Comparison of ENCODE assay signal across 8 mouse cellular contexts in genomic region chr15:86182646-86183045, GRCm38 (mm10). TPM values are rescaled to one million over a fixed set of nuclear protein-coding genes. Genes with fewer than 3 reads are reported as not detected.
DNase-seq lines count a peak whose midpoint lies in the region; ATAC-seq and TF ChIP-seq lines count a peak whose summit lies in the region.

No protein-coding gene starts in this region.

- 56% methylated on average over 13 of the region's 13 CpGs for WGBS in kidney, postnatal 0 days

- H3K36me3 ChIP-seq in kidney, postnatal 0 days (ENCODE audit: insufficient read depth, low read length), result no peaks in the 10 kb centered on the region

- DNase-seq in gastrocnemius, adult 2 months, result peak; percentile 75
- DNase-seq in gastrocnemius, adult 8-10 months (ENCODE audit: low spot score in 2 of 2), result no peak
- peak; percentile 61 for DNase-seq in CD8-positive naive resting alpha-beta T cell, adult 2 months (ENCODE audit: low read depth in 2 of 2, low spot score in 2 of 2)
- DNase-seq in heart, adult 18-20 months, result peak; percentile 87 to 90
- no peak for DNase-seq in kidney, postnatal 0 days (ENCODE audit: low spot score)
- DNase-seq in thymus, postnatal 14 days, result peak; percentile 87
- no peak for DNase-seq in urinary bladder, postnatal 14 days (ENCODE audit: low spot score)

- H3K27me3 ChIP-seq in kidney, postnatal 0 days (ENCODE audit: insufficient read depth, low read length), result no peaks in the 10 kb centered on the region

- ATAC-seq in kidney, postnatal 0 days (replicated peaks; ENCODE audit: low FRiP score, low read depth), result no peak
- ATAC-seq in monocyte, adult 5-6 weeks (replicated peaks; ENCODE audit: insufficient number of reproducible peaks, low FRiP score, low TSS enrichment, poor library complexity, severe bottlenecking), result peak; percentile 68

- H3K4me1 ChIP-seq in kidney, postnatal 0 days (replicated peaks; ENCODE audit: insufficient read depth, low read length), result peaks cover 15% of the 10 kb centered on the region; the same call in 1 of the 2 replicates

- no peak overlapping the region for H3K9ac ChIP-seq in kidney, postnatal 0 days (ENCODE audit: low read depth, low read length)

- peak overlapping the region; percentile 78 for H3K27ac ChIP-seq in gastrocnemius, adult 2 months
- 0 out of 2 replicates have a peak overlapping the region, but pooled peaks have one; percentile 25 for H3K27ac ChIP-seq in kidney, postnatal 0 days

- H3K9me3 ChIP-seq in kidney, postnatal 0 days (replicated peaks; ENCODE audit: low read length), result no peaks in the 10 kb centered on the region

- H3K4me3 ChIP-seq in gastrocnemius, adult 2 months, result peak overlapping the region; percentile 44
- H3K4me3 ChIP-seq in kidney, postnatal 0 days (replicated peaks; ENCODE audit: low read depth, low read length), result no peak overlapping the region

- no peak overlapping the region for H3K4me2 ChIP-seq in kidney, postnatal 0 days (ENCODE audit: low read length)

- intact Hi-C loops in gastrocnemius, adult 2 months (cut with DNase I), result no loop called here

- TF ChIP-seq CTCF in gastrocnemius, adult 2 months (IDR thresholded peaks at IDR 0.05), result no peak
- no peak for TF ChIP-seq CTCF in kidney, postnatal 0 days (IDR thresholded peaks at IDR 0.05; ENCODE audit: low read depth)

RNA-seq across cellular contexts. Expression of gene Cerk, which starts 3.3 kb away (rescaled TPM):
- total RNA-seq in gastrocnemius, adult 2 months (2021), result 1 to 10 TPM; 4.2 to 8.1 TPM
- 1 to 10 TPM; 3.2 to 4.4 (median 3.8) TPM for total RNA-seq in gastrocnemius, adult 8-10 months (2022)
- total RNA-seq in heart, adult 18-20 months (2021), result 10 to 100 TPM; 29.2 to 32.0 TPM
- polyA plus RNA-seq in kidney, postnatal 0 days (2015; fragmentation: Nextera tagmentation; extraction: Ambion mirVana), result 9.4 and 10.6 TPM in 2 replicates
- 37.3 to 42.5 TPM (median 38.1 TPM) in 3 replicates for total RNA-seq in monocyte, adult 5-6 weeks (2017)

RNA-seq across cellular contexts. Expression of gene Tbc1d22a, which starts 31.6 kb away (rescaled TPM):
- 10 to 100 TPM; 12.4 to 16.3 TPM for total RNA-seq in gastrocnemius, adult 2 months (2021)
- 10 to 100 TPM; 14.7 to 15.7 (median 15.3) TPM for total RNA-seq in gastrocnemius, adult 8-10 months (2022)
- 10 to 100 TPM; 25.7 to 26.0 TPM for total RNA-seq in heart, adult 18-20 months (2021)
- 12.7 and 14.0 TPM in 2 replicates for polyA plus RNA-seq in kidney, postnatal 0 days (2015; fragmentation: Nextera tagmentation; extraction: Ambion mirVana)
- total RNA-seq in monocyte, adult 5-6 weeks (2017), result 24.4 to 47.7 TPM (median 28.3 TPM) in 3 replicates

Comparison
In these comparisons a context has a peak if more than half of its experiments do, and no peak if none do; other contexts are left out.
1. DNase-seq: peak in gastrocnemius, adult 2 months (single experiment), CD8-positive naive resting alpha-beta T cell, adult 2 months (2 of 2), heart, adult 18-20 months (2 of 2) and thymus, postnatal 14 days (single experiment); none in gastrocnemius, adult 8-10 months (0 of 2), kidney, postnatal 0 days (single experiment) and urinary bladder, postnatal 14 days (single experiment).